Mouse (Mus musculus): ENCODE measurements around the gene Hmgb4. TPM values are rescaled to one million over a fixed set of nuclear protein-coding genes. Genes with fewer than 3 reads are reported as not detected.

Gene Hmgb4
- polyA plus RNA-seq, 1 experiment from 2014 or later = not detected

DNA sequence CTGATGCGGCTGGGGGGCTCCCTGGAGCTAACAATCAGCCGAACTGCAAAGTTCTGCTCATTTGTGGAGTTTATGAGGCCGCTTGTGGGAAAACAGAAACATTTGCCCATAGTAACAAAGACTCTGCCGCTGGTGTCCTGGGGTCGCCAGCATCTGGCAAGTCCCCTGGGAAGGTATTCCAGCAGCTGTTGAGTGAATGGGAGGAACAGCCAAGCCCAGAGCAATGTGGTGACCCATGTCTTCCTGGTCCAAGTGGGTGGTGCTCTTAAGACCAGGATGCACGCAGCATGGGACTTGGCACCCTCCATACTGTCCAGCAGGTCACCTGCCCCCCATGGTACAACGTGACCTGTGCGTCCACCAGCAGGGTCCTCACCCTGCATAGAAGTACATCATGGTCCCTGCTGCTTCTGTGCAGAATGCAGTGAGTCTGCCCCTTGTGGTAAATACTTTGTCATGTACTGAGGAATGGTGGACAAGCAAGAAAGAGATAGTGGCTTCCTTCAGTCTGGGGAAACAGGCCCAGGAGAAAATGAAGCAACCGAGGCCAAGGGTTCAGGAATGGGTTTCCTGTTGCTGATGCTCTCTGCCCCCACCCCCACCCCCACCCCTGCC is 8.6 kb upstream of the Hmgb4 start:
- no peak for ATAC-seq (ENCODE audit: extremely low read depth, insufficient number of reproducible peaks, low FRiP score, low TSS enrichment)
- H3K36me3 ChIP-seq = no peaks in the 10 kb centered on the region
- no peaks in the 10 kb centered on the region for H3K27me3 ChIP-seq (replicated peaks)
- H3K4me2 ChIP-seq = no peak overlapping the region
- H3K9me3 ChIP-seq = 0 out of 2 replicates have a peak, but pooled peaks cover 7% of the 10 kb centered on the region
- no peak overlapping the region for H3K4me3 ChIP-seq
- H3K4me1 ChIP-seq = 0 out of 2 replicates have a peak, but pooled peaks cover 3% of the 10 kb centered on the region
- H3K27ac ChIP-seq (replicated peaks) = no peak overlapping the region
- 74% methylated on average over 9 of the region's 9 CpGs for WGBS
- H3K9ac ChIP-seq = no peak overlapping the region

DNA sequence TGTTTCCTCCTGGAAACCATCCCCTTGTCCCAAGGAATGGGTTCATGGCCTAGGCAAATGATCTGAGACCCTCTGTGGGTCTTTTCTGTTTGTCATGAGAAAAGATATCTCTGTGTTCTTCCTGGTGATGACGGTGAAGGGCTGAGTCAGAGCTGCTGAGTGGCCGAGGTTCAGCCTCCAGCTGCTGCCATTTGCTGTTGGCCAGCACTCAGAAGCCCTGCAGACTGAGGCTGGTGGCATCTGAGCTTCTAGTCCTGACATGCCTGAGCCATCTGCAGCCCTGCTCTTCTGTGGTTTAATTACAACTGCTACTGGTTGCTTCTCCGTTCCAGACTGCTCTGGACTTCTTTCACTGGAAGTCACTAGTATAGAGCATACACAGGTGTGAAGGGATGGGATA is 4.6 kb upstream of the Hmgb4 start:
- Histone ChIP-seq H3K4me1 (no peaks in the 10 kb centered on the region), H3K4me2 (no peak overlapping the region), H3K9ac (no peak overlapping the region), H3K9me3 (0 out of 2 replicates have a peak, but pooled peaks cover 7% of the 10 kb centered on the region), H3K27me3 (replicated peaks) (no peaks in the 10 kb centered on the region), H3K36me3 (no peaks in the 10 kb centered on the region), H3K4me3 (no peak overlapping the region), H3K27ac (replicated peaks) (no peak overlapping the region)
- WGBS = 61% methylated on average over 3 of the region's 3 CpGs
- no peak for ATAC-seq (ENCODE audit: extremely low read depth, insufficient number of reproducible peaks, low FRiP score, low TSS enrichment)

GRCm38 (mm10) chr4:128264491-128264890 is 3.7 kb upstream of the Hmgb4 start:
- no peak overlapping the region for H3K4me3 ChIP-seq
- WGBS = 81% methylated on average over 5 of the region's 5 CpGs
- ATAC-seq (ENCODE audit: extremely low read depth, insufficient number of reproducible peaks, low FRiP score, low TSS enrichment) = no peak

DNA sequence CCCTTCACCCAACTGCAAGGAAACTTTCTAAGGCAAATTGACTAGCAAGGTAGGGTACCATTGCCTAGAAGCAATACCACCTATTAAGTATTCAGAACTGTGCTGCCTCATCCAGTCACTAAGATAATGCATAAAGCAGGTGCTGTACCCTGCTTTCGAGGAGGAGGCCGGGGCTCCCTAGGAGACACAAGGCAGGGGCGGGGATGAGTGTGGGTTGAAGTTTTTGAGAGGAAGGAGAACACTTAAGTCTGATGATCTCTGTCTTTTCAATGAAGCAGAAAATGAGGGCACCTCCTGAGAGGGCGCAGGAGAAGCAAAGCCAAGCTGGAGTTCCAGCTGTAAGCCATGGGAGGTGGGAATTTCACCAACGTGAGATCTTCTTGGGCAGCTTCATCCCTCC is 1.5 kb downstream of the Hmgb4 start:
- Histone ChIP-seq H3K4me3 (no peak overlapping the region), H3K9ac (no peak overlapping the region), H3K9me3 (no peaks in the 10 kb centered on the region), H3K27ac (replicated peaks) (no peak overlapping the region), H3K4me2 (no peak overlapping the region), H3K27me3 (replicated peaks) (no peaks in the 10 kb centered on the region), H3K36me3 (no peaks in the 10 kb centered on the region), H3K4me1 (no peaks in the 10 kb centered on the region)
- ATAC-seq (ENCODE audit: extremely low read depth, insufficient number of reproducible peaks, low FRiP score, low TSS enrichment) = no peak
- 75% methylated on average over 5 of the region's 5 CpGs for WGBS

More at GRCm38 (mm10) chr4:128264491-128264890, 3.7 kb upstream of the Hmgb4 start:
- H3K4me2 ChIP-seq = no peak overlapping the region
- H3K9me3 ChIP-seq = 0 out of 2 replicates have a peak, but pooled peaks cover 7% of the 10 kb centered on the region
- H3K27ac ChIP-seq (replicated peaks) = no peak overlapping the region
- no peaks in the 10 kb centered on the region for H3K4me1 ChIP-seq
- no peaks in the 10 kb centered on the region for H3K36me3 ChIP-seq
- no peak overlapping the region for H3K9ac ChIP-seq
- no peaks in the 10 kb centered on the region for H3K27me3 ChIP-seq (replicated peaks)

DNA sequence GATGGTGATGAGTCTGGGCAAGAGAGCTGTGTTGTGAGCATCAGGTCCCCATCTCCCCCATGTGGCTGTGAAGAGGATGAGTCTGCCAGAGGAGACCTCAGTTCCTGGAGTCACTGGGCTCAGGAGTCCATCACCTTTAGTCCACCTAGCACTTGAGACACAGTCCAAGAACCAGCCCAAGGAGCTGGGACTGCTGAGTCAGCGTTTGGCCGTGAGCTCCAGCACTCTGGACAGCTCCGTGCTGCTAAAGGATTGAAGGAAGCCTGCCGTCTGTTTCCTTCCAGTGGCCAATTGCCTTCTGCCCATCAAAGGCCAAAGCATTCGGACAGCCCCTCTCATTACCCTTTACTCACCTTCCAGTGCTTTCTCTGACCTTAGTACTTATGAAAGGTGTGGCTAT is 12.1 kb downstream of the Hmgb4 start:
- Histone ChIP-seq H3K4me2 (no peak overlapping the region), H3K27me3 (replicated peaks) (no peaks in the 10 kb centered on the region)
- 6% methylated on average over 5 of the region's 5 CpGs for WGBS

GRCm38 (mm10) chr4:128245201-128245600 is 15.6 kb downstream of the Hmgb4 start:
- ATAC-seq (ENCODE audit: extremely low read depth, insufficient number of reproducible peaks, low FRiP score, low TSS enrichment) = no peak
- 13% methylated on average over 2 of the region's 2 CpGs for WGBS
- Histone ChIP-seq H3K27me3 (replicated peaks) (0 out of 2 replicates have a peak, but pooled peaks cover 3% of the 10 kb centered on the region), H3K9ac (no peak overlapping the region), H3K9me3 (no peaks in the 10 kb centered on the region), H3K4me2 (no peak overlapping the region), H3K4me1 (no peaks in the 10 kb centered on the region), H3K27ac (replicated peaks) (no peak overlapping the region), H3K4me3 (no peak overlapping the region), H3K36me3 (no peaks in the 10 kb centered on the region)

More for the DNA sequence above, 12.1 kb downstream of the Hmgb4 start:
- ATAC-seq (ENCODE audit: extremely low read depth, insufficient number of reproducible peaks, low FRiP score, low TSS enrichment) = no peak
- no peak overlapping the region for H3K4me3 ChIP-seq
- no peaks in the 10 kb centered on the region for H3K36me3 ChIP-seq
- no peak overlapping the region for H3K9ac ChIP-seq
- H3K4me1 ChIP-seq = no peaks in the 10 kb centered on the region
- no peaks in the 10 kb centered on the region for H3K9me3 ChIP-seq
- no peak overlapping the region for H3K27ac ChIP-seq (replicated peaks)

GRCm38 (mm10) chr4:128241854-128242356 is 18.9 kb downstream of the Hmgb4 start:
- 0 out of 2 replicates have a peak, but pooled peaks cover 3% of the 10 kb centered on the region for H3K27me3 ChIP-seq (replicated peaks)

DNA sequence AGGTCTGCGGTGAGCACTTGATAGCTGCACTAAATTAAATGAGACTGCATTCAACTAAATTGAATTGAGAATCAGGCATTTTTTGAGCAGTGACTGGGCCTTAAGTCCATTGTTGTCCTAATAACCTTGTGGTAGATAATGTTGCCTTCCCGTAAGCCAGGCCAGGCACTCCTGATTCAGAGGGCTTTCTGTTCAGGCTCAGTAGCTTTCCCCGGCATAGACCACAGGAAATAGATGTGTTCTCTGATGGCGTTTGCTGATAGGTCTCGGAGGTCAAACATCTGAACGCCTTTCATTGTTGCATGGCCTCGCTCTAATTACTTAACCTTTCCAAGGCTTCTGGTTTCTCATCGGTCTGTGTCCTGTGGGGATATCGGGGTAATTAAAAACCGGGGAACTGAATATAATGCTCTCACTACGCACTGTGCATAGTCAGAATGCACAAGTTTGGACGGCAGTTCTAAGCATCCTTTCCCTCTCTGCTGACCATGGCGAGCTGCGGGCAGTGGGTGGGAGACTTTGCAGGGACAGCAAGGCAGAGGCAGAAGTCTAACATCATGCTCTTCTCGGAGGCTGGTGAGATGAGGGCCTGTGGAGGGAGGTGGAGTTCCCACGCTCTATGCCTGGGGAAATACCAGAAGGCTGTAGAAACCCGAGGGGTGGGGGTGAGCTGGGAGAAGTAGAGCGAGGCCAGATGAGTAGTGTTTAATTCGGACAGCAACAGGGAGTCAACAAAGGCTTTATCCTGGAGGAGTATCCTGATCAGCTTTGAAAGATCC is 19.5 kb downstream of the Hmgb4 start:
- no peak for ATAC-seq (ENCODE audit: extremely low read depth, insufficient number of reproducible peaks, low FRiP score, low TSS enrichment)
- Histone ChIP-seq H3K27me3 (replicated peaks) (0 out of 2 replicates have a peak, but pooled peaks cover 3% of the 10 kb centered on the region), H3K4me1 (no peaks in the 10 kb centered on the region), H3K9ac (no peak overlapping the region), H3K4me3 (no peak overlapping the region), H3K27ac (replicated peaks) (no peak overlapping the region), H3K9me3 (no peaks in the 10 kb centered on the region), H3K4me2 (no peak overlapping the region), H3K36me3 (no peaks in the 10 kb centered on the region)
- 50% methylated on average over 19 of the region's 19 CpGs for WGBS

More at GRCm38 (mm10) chr4:128241854-128242356, 18.9 kb downstream of the Hmgb4 start:
- no peaks in the 10 kb centered on the region for H3K4me1 ChIP-seq
- WGBS = 62% methylated on average over 2 of the region's 2 CpGs
- no peak overlapping the region for H3K9ac ChIP-seq
- H3K36me3 ChIP-seq = no peaks in the 10 kb centered on the region
- no peak for ATAC-seq (ENCODE audit: extremely low read depth, insufficient number of reproducible peaks, low FRiP score, low TSS enrichment)
- H3K4me2 ChIP-seq = no peak overlapping the region
- no peak overlapping the region for H3K27ac ChIP-seq (replicated peaks)
- H3K4me3 ChIP-seq = no peak overlapping the region
- no peaks in the 10 kb centered on the region for H3K9me3 ChIP-seq

DNA sequence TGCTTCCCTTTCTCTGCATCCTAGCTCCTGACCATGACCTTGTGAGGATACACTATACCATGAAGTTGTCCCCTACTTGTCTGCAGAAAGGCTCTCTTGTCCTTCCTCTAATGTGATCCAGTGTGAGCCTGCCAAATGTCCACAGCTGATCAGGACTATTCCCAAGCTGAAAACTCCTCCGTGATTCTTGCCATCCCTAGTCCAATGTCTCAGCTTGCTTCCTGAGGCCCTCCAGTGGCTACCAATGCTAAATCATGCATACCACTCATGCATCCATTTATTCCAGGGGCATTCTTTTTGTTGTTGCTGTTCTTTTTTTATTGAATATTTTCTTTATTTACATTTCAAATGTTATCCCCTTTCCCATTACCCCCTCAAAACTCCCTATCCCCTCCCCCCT is 21.6 kb downstream of the Hmgb4 start:
- ATAC-seq (ENCODE audit: extremely low read depth, insufficient number of reproducible peaks, low FRiP score, low TSS enrichment) = no peak
- no peaks in the 10 kb centered on the region for H3K36me3 ChIP-seq
- H3K27me3 ChIP-seq (replicated peaks) = 0 out of 2 replicates have a peak, but pooled peaks cover 3% of the 10 kb centered on the region
- H3K4me1 ChIP-seq = no peaks in the 10 kb centered on the region
- H3K9ac ChIP-seq = no peak overlapping the region
- no peak overlapping the region for H3K27ac ChIP-seq (replicated peaks)
- H3K9me3 ChIP-seq = no peaks in the 10 kb centered on the region
- H3K4me3 ChIP-seq = no peak overlapping the region
- WGBS = 36% methylated on average over 1 of the region's 1 CpGs
- no peak overlapping the region for H3K4me2 ChIP-seq

DNA sequence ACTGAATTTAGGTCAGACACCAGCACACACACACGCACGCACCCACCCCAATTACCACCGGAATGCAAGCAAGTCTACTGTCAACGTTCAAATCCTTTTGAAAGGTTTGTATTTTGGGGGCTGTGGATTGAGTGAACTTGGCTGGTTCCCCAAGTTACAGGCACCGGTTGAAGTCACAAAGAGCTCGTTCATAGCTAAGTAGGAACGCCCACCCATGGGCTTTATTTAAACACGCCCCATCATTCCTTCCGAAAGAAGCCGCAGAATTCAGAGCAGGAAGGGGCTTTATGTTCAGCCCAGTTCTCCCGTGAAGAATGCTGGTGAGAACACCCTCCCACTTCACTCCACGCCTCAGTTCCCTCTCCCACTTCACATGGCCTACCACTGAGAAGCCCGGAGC is 27.3 kb downstream of the Hmgb4 start:
- 76% methylated on average over 13 of the region's 13 CpGs for WGBS
- Histone ChIP-seq H3K4me2 (no peak overlapping the region), H3K36me3 (no peaks in the 10 kb centered on the region), H3K4me1 (no peaks in the 10 kb centered on the region), H3K4me3 (no peak overlapping the region), H3K9me3 (no peaks in the 10 kb centered on the region), H3K27me3 (replicated peaks) (no peaks in the 10 kb centered on the region), H3K9ac (no peak overlapping the region), H3K27ac (replicated peaks) (no peak overlapping the region)
- no peak for ATAC-seq (ENCODE audit: extremely low read depth, insufficient number of reproducible peaks, low FRiP score, low TSS enrichment)

DNA sequence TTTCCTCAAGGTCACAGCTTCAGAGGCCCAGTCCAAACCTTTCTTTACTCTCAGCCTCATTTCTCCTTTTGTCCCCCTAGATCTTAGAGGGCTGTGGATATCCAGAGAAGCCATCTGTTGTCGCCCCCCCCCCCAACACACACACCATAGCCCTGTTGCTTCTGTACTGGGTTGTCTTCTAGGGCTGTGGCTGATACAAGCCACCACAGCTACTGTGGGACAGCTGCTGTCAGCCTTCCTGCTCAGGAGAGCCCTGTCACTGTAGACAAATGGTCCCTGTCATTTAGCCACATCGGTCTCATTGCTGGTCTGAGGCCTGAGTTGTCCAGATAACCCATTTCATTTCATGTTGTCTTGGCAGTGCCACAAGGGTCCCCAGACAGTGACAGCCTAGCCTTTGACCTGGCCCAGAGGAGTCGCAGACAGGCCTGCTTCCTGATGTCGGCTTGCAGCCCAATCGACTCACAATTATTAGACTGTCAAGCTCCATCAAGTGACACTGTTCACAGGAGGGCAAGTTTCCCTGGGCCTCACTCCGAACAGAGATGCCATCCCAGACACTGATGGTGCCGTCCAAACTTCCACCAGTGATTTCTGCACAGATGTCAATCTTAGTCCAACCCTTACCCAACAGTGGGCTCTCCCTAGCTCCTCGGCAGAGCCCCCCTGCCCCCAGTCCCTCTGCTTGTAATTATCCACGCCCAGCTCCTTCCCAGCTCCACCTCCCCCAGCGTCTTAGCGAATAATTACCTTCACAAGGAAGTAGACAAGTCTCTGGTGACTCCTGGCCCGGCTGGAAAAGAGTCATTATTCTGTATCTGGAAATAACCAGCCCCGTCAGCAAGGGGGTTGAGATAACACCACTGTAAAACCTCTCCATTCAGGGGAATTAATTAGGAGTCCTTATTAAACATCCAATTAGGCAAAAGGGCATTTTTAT is 33.1 kb downstream of the Hmgb4 start:
- H3K4me3 ChIP-seq = no peak overlapping the region
- peaks cover 3% of the 10 kb centered on the region; the same call in 1 of the 2 replicates for H3K4me1 ChIP-seq
- H3K27ac ChIP-seq (replicated peaks) = no peak overlapping the region
- 35% methylated on average over 13 of the region's 13 CpGs for WGBS
- H3K9me3 ChIP-seq = no peaks in the 10 kb centered on the region
- 0 out of 2 replicates have a peak, but pooled peaks cover 3% of the 10 kb centered on the region for H3K27me3 ChIP-seq (replicated peaks)
- no peak overlapping the region for H3K4me2 ChIP-seq
- H3K36me3 ChIP-seq = no peaks in the 10 kb centered on the region
- ATAC-seq (ENCODE audit: extremely low read depth, insufficient number of reproducible peaks, low FRiP score, low TSS enrichment) = no peak
- no peak overlapping the region for H3K9ac ChIP-seq

Measured in heart, embryonic 13.5 days (tissue).